Mouse (Mus musculus) bone marrow, adult 2 months (tissue): Measurements from ENCODE around the gene Lss. TPM values are rescaled to one million over a fixed set of nuclear protein-coding genes. Genes with fewer than 3 reads are reported as not detected.

Source experiments
- H3K27ac ChIP-seq: fragments of 200-500 bp; 2 replicates; pipeline ENCODE4 v1.5.1; 2012; ENCODE audit warnings: low read depth, mild to moderate bottlenecking, control low read depth, inconsistent platforms, low read length; ENCODE audit not compliant: control insufficient read depth, poor library complexity, insufficient read depth
- H3K4me1 ChIP-seq: fragments of 200-500 bp; 2 replicates; pipeline ENCODE4 v1.6.1; 2011; ENCODE audit warnings: low read length; ENCODE audit not compliant: control insufficient read depth, insufficient read depth
- H3K4me3 ChIP-seq: fragments of 200-500 bp; replicated peaks from 2 replicates; pipeline ENCODE3; 2011; ENCODE audit warnings: mild to moderate bottlenecking, low read depth, low read length, control low read depth; ENCODE audit not compliant: control insufficient read depth
- CTCF ChIP-seq: fragments of 200-500 bp; IDR thresholded peaks from 2 replicates; pipeline ENCODE4 v1.5.1; 2011; ENCODE audit warnings: low read length, control low read depth; ENCODE audit not compliant: control insufficient read depth, insufficient read depth
- POLR2A ChIP-seq: fragments of 200-500 bp; IDR thresholded peaks from 2 replicates; pipeline ENCODE4 v1.6.1; 2011; ENCODE audit warnings: low read depth, mild to moderate bottlenecking, control low read depth, low read length, borderline replicate concordance; ENCODE audit not compliant: control insufficient read depth
- WGBS: fragments of 180-500 bp; shearing (Covaris S2); methylation state at CpG from one replicate; pipeline ENCODE4 v1.1.7; 2018; 5-methylcytosine and 5-hydroxymethylcytosine counted together
- polyA plus RNA-seq: library from polyadenylated mRNA; stranded (reverse); fragments of >200 nt; gene quantifications from 2 replicates; pipeline ENCODE4 v1.2.4, GENCODE M21; 2011; ENCODE audit warnings: low replicate concordance; ENCODE audit not compliant: missing spikeins, insufficient read depth, insufficient read length

Gene Lss
- polyA plus RNA-seq, 1 experiment: 4.6 TPM

- H3K27ac ChIP-seq: no peak within 1 kb of the TSS
- no peak within 1 kb of the TSS for H3K4me3 ChIP-seq
- no peaks in the 10 kb centered on the region for H3K4me1 ChIP-seq
- 89% methylated on average over 3 of the region's 3 CpGs for WGBS
- TF ChIP-seq POLR2A: no peak
- no peak for TF ChIP-seq CTCF
Observed at GRCm38 (mm10) chr10:76575374-76575773, 44.0 kb downstream of the Lss start, which contains the start of gene Ftcd. Ftcd (plus strand) TSS chr10:76575648.

GRCm38 (mm10) chr10:76576920-76577319 is 45.5 kb downstream of the Lss start:
- Histone ChIP-seq H3K4me1 (no peaks in the 10 kb centered on the region), H3K27ac (no peak overlapping the region), H3K4me3 (no peak overlapping the region)
- TF ChIP-seq CTCF: no peak
- no peak for TF ChIP-seq POLR2A
- WGBS: 77% methylated on average over 7 of the region's 7 CpGs

GRCm38 (mm10) chr10:76584138-76584537 is 52.8 kb downstream of the Lss start:
- Histone ChIP-seq H3K4me3 (no peak overlapping the region), H3K4me1 (no peaks in the 10 kb centered on the region), H3K27ac (no peak overlapping the region)
- 17% methylated on average over 10 of the region's 10 CpGs for WGBS
- no peak for TF ChIP-seq POLR2A
- no peak for TF ChIP-seq CTCF

- WGBS: 55% methylated on average over 1 of the region's 1 CpGs
Observed at GRCm38 (mm10) chr10:76586190-76586589, 54.8 kb downstream of the Lss start.

GRCm38 (mm10) chr10:76590197-76590596 is 58.8 kb downstream of the Lss start:
- WGBS: 86% methylated on average over 11 of the region's 11 CpGs

More at GRCm38 (mm10) chr10:76586190-76586589, 54.8 kb downstream of the Lss start:
- TF ChIP-seq CTCF (no peak), POLR2A (no peak)
- no peak overlapping the region for H3K4me3 ChIP-seq
- H3K4me1 ChIP-seq: no peaks in the 10 kb centered on the region
- no peak overlapping the region for H3K27ac ChIP-seq

GRCm38 (mm10) chr10:76596338-76596737 is 65.0 kb downstream of the Lss start:
- Histone ChIP-seq H3K4me1 (no peaks in the 10 kb centered on the region), H3K27ac (no peak overlapping the region), H3K4me3 (no peak overlapping the region)
- no peak for TF ChIP-seq POLR2A
- no peak for TF ChIP-seq CTCF
- WGBS: 87% methylated on average over 31 of the region's 31 CpGs

More at GRCm38 (mm10) chr10:76590197-76590596, 58.8 kb downstream of the Lss start:
- TF ChIP-seq CTCF (no peak), POLR2A (no peak)
- Histone ChIP-seq H3K4me3 (no peak overlapping the region), H3K4me1 (no peaks in the 10 kb centered on the region), H3K27ac (no peak overlapping the region)

GRCm38 (mm10) chr10:76602690-76603089 is 71.3 kb downstream of the Lss start:
- Histone ChIP-seq H3K27ac (no peak overlapping the region), H3K4me3 (no peak overlapping the region), H3K4me1 (no peaks in the 10 kb centered on the region)
- 67% methylated on average over 3 of the region's 3 CpGs for WGBS
- TF ChIP-seq POLR2A (no peak), CTCF (no peak)

Other genes starting within 250 kb of the Lss start
- 1.9 and 2.0 TPM in 2 replicates for gene Dip2a, start 186.3 kb upstream of the Lss start, polyA plus RNA-seq
- gene AC141477.1, start 91.1 kb upstream of the Lss start, polyA plus RNA-seq: 35.4 TPM in 1 of 2 replicates, not detected in the other
- 19.9 and 24.8 TPM in 2 replicates for gene Pcnt, start 88.8 kb upstream of the Lss start, polyA plus RNA-seq
- not detected in 2 replicates for gene 2610028H24Rik, start 82.5 kb upstream of the Lss start, polyA plus RNA-seq
- 17.1 and 34.0 TPM in 2 replicates for gene Mcm3ap, start 62.7 kb upstream of the Lss start, polyA plus RNA-seq
- gene Ybey, start 62.5 kb upstream of the Lss start, polyA plus RNA-seq: 1.5 and 4.2 TPM in 2 replicates
- gene Spatc1l, start 30.7 kb downstream of the Lss start, polyA plus RNA-seq: not detected in 2 replicates
- 1.1 and 1.4 TPM in 2 replicates for gene Ftcd, start 44.1 kb downstream of the Lss start, polyA plus RNA-seq
- 4.7 and 6.2 TPM in 2 replicates for gene Col6a2, start 92.0 kb downstream of the Lss start, polyA plus RNA-seq
- gene Col6a1, start 194.6 kb downstream of the Lss start, polyA plus RNA-seq: 13.4 and 14.9 TPM in 2 replicates